Comparison of ENCODE assay signal across 7 mouse cellular contexts in genomic region chrX:47891907-47892430, GRCm38 (mm10). TPM values are rescaled to one million over a fixed set of nuclear protein-coding genes. Genes with fewer than 3 reads are reported as not detected.
DNase-seq lines count a peak whose midpoint lies in the region; ATAC-seq and TF ChIP-seq lines count a peak whose summit lies in the region.

No protein-coding gene starts in this region.

- no peaks in the 10 kb centered on the region for H3K36me3 ChIP-seq in forebrain, embryonic 15.5 days
- H3K36me3 ChIP-seq in midbrain, embryonic 12.5 days, result no peaks in the 10 kb centered on the region

- H3K4me1 ChIP-seq in forebrain, embryonic 15.5 days, result 0 out of 2 replicates have a peak, but pooled peaks cover 3% of the 10 kb centered on the region
- H3K4me1 ChIP-seq in midbrain, embryonic 12.5 days, result no peaks in the 10 kb centered on the region

- no peaks in the 10 kb centered on the region for H3K9me3 ChIP-seq in forebrain, embryonic 15.5 days
- H3K9me3 ChIP-seq in midbrain, embryonic 12.5 days, result no peaks in the 10 kb centered on the region

- peak overlapping the region; percentile 71 for H3K9ac ChIP-seq in forebrain, embryonic 15.5 days (replicated peaks)
- peak overlapping the region; percentile 62 for H3K9ac ChIP-seq in midbrain, embryonic 12.5 days (replicated peaks)

- peak overlapping the region; percentile 47 for H3K4me2 ChIP-seq in forebrain, embryonic 15.5 days (replicated peaks)
- H3K4me2 ChIP-seq in midbrain, embryonic 12.5 days (replicated peaks), result peak overlapping the region; percentile 54

- no peaks in the 10 kb centered on the region for H3K27me3 ChIP-seq in forebrain, embryonic 15.5 days
- no peaks in the 10 kb centered on the region for H3K27me3 ChIP-seq in midbrain, embryonic 12.5 days

- peak overlapping the region; percentile 73 for H3K27ac ChIP-seq in forebrain, embryonic 15.5 days (replicated peaks)
- H3K27ac ChIP-seq in layer of hippocampus, adult 2 months, result peak overlapping the region; percentile 90
- peak overlapping the region; percentile 70 for H3K27ac ChIP-seq in midbrain, embryonic 12.5 days (replicated peaks)

- ATAC-seq in forebrain, embryonic 15.5 days (replicated peaks), result peak; percentile 84
- peak; percentile 87 for ATAC-seq in midbrain, embryonic 12.5 days (ENCODE audit: low FRiP score, low read depth)

- WGBS in forebrain, embryonic 15.5 days, result 27% methylated on average over 29 of the region's 36 CpGs
- 27% methylated on average over 23 of the region's 36 CpGs for WGBS in midbrain, embryonic 12.5 days

- peak overlapping the region; percentile 61 for H3K4me3 ChIP-seq in forebrain, embryonic 15.5 days
- peak overlapping the region; percentile 67 for H3K4me3 ChIP-seq in layer of hippocampus, adult 2 months
- H3K4me3 ChIP-seq in midbrain, embryonic 12.5 days, result peak overlapping the region; percentile 59

- no peak for TF ChIP-seq CTCF in layer of hippocampus, adult 2 months (conservative IDR thresholded peaks at IDR 0.05)

- DNase-seq in right cerebral cortex, adult 18-20 months, result peak; percentile 23
- DNase-seq in right cerebral cortex, postnatal 36 days (ENCODE audit: low spot score in 2 of 2), result no peak
- DNase-seq in cerebellum, adult 8-10 months, result peak; percentile 27
- peak in 1 of 2 experiments; percentile 14 for DNase-seq in layer of hippocampus, adult 2 months (ENCODE audit: low spot score in 2 of 2)
- DNase-seq in testis, postnatal 10 days (ENCODE audit: low spot score), result peak; percentile 48

RNA-seq across cellular contexts. Expression of gene Smarca1, which starts 0.8 kb away (rescaled TPM):
- 27.3 and 29.7 TPM in 2 replicates for polyA plus RNA-seq in forebrain, embryonic 15.5 days (2015; fragmentation: Nextera tagmentation; extraction: Ambion mirVana)
- total RNA-seq in layer of hippocampus, adult 2 months (2021), result 10 to 100 TPM; 35.9 to 39.7 TPM
- polyA plus RNA-seq in midbrain, embryonic 12.5 days (2016; fragmentation: Nextera tagmentation; extraction: Ambion mirVana), result 34.0 and 34.1 TPM in 2 replicates

RNA-seq across cellular contexts. Expression of gene Ocrl, which starts 20.2 kb away (rescaled TPM):
- polyA plus RNA-seq in forebrain, embryonic 15.5 days (2015; fragmentation: Nextera tagmentation; extraction: Ambion mirVana), result 23.9 and 24.6 TPM in 2 replicates
- total RNA-seq in layer of hippocampus, adult 2 months (2021), result 10 to 100 TPM; 53.5 to 65.1 TPM
- 26.6 and 26.7 TPM in 2 replicates for polyA plus RNA-seq in midbrain, embryonic 12.5 days (2016; fragmentation: Nextera tagmentation; extraction: Ambion mirVana)

Comparison
In these comparisons a context has a peak if more than half of its experiments do, and no peak if none do; other contexts are left out.
1. DNase-seq: peak in right cerebral cortex, adult 18-20 months (single experiment), cerebellum, adult 8-10 months (single experiment) and testis, postnatal 10 days (single experiment); none in right cerebral cortex, postnatal 36 days (0 of 2).
2. Peak in every context shown above with its lines, with median percentiles within 50 percentile points of each other: H3K27ac ChIP-seq and H3K4me3 ChIP-seq.